Mouse (Mus musculus) layer of hippocampus, postnatal 25 days (tissue): ENCODE measurements around the gene Fhl3. TPM values are rescaled to one million over a fixed set of nuclear protein-coding genes. Genes with fewer than 3 reads are reported as not detected.
"Not testable (repeated sequence)": the region's sequence is repeated elsewhere in the genome, so short reads cannot be mapped to it uniquely, and the experiment has no call there.

Source experiments
- DNase-seq, 2 experiments: peaks; one replicate each; pipeline ENCODE4 v3.0.0; 2022; ENCODE audit warnings: mixed read lengths in 2 of 2, low spot score in 1 of 2; ENCODE audit errors: extremely low spot score in 1 of 2
- total RNA-seq, 2 experiments: library from RNA; stranded (reverse); gene quantifications; 2 replicates each; pipeline ENCODE4 v1.2.3; 2021

Fhl3 gene
- total RNA-seq, 2 experiments from 2014 or later: 2.3 to 2.8 TPM

- DNase-seq: no peak
These were observed 18.2 kb upstream of the Fhl3 start for GRCm38 (mm10) chr4:124682270-124682669.

GRCm38 (mm10) chr4:124683474-124683873, 17.0 kb upstream of the Fhl3 start:
- no peak for DNase-seq

DNA sequence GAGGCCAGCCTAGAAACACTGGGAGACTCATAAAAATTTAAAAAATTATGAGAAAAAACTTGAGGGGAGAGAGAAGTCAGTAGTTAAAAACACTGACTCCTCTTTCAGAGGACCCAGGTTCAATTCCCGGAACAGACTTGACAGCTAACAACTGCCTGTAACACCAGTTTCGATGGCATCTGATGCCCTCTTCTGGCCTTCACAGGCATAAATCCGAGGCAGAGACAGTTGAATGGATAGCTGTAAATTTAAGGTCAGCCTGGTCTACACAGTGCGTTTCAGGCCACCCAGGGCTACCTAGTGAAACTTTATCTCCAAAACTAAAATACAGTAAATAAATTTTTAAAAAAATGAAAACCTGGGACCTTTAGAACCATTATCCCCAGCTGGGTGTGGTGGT, 15.5 kb upstream of the Fhl3 start:
- DNase-seq: no peak

- no peak for DNase-seq
These were observed 15.0 kb upstream of the Fhl3 start for GRCm38 (mm10) chr4:124685453-124685852.

DNA sequence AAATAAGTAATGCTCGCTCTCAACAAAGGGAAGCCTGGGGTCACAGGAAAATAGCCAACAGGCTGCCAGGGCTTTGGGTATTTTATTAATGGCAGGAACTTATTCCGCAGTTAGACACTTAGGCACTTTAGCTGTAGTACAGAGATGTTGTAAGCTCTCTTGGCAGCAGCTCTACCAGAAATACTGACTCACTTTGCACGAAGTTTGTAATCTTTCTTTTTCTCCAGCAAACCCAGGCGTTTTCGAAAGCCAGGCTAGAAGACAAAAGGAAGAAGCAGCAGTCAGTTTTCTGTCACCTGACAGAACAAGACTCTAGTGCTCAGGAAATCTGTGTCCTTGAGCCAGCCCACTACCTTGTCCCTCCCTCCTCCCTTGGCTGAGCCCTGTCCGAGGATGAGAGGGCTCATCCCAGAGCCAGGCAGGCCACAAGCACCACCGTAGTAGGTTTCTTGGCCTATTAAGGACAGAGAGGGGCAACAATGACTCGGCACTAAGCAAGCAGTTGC, 14.6 kb upstream of the Fhl3 start:
- DNase-seq: no peak

- no peak for DNase-seq
These were observed 9.0 kb upstream of the Fhl3 start for GRCm38 (mm10) chr4:124691455-124691854.

GRCm38 (mm10) chr4:124692416-124692861, 8.1 kb upstream of the Fhl3 start:
- no peak for DNase-seq

DNA sequence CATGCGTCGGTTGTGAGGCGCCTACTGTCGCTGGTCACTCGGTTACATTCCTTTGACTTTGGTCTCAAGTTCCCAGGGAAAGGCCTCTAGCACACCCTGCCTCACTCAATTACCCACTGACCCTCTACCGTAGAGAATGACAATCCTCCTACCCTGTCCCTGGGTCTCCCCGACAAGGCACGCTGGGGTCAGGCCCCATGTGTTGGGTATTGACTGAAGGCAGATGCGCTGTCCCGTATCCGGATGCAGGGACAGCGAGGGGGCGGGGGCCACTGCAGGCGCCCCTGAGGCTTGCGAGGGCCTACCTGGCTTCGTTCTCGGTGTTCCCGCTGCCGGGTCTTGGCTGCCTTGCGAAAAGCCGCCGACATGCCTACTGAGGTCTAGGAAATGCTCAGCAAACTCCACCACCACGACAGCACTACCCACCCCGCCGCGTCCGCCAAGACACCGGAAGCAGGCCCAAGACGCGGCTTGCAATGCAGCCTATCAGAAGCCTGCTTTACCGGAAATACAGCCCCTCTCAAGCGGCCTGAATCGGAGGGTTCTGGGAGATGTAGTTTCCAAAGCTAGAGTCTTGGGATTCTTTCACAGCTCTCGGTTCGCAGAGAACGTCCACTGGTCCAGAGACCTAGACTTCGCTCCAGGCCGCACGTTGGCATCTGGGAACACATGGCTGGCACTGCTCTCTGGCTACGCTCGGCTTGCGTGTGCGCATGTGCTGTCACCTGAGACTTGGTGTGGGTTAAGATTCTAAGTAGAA, 7.2 kb upstream of the Fhl3 start, which contains the start of gene Utp11:
Gene Utp11, minus strand, starts transcription at position 466 of the 760 bp plus-strand sequence.
- peak; percentile 71 to 72 for DNase-seq

GRCm38 (mm10) chr4:124694572-124694971, 5.9 kb upstream of the Fhl3 start:
- DNase-seq: no peak

- no peak for DNase-seq
These were observed 4.5 kb upstream of the Fhl3 start for GRCm38 (mm10) chr4:124695786-124696516.

GRCm38 (mm10) chr4:124699791-124700190, 710 bp upstream of the Fhl3 start:
- DNase-seq: no peak

DNA sequence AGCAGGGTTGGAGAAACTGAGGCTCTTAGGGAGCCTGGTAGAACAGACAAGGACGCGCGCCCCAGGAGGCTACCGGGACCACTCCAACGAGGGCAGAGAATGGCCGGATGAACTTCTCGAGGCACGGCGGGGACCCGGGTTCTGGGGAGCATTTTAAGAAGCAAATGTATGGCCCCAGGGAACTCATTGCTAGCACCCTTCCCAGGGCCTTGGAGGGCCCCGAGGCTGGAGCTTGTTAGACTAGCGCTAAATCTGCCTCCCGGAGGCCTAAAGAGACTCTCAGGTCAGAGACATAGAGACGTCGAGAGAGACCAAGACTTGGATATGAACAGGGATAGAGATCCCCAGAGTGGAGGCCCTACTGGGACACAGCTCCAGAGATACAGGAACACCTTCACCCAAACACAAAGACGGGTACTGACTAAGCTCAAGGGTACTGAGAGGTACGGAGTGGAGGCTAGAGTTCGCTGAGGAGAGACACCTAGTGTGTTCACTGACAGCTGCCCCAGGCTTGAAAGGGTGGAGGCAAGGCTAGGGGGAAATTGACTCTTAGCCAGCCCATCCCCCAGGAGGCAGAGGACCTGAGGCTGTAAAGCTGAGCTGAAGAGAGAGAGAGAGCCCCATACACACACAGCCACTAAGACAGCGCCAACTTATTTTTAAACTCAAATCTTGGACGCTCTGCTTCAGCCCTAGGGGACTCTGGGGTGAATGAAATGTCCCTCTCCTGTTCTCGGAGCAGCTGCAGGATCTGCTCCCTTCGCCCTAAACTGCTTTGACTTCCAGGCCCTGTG, 748 bp downstream of the Fhl3 start:
- no peak for DNase-seq

GRCm38 (mm10) chr4:124701916-124702315, 1.4 kb downstream of the Fhl3 start:
- no peak for DNase-seq

- DNase-seq: no peak
These were observed 2.9 kb downstream of the Fhl3 start for GRCm38 (mm10) chr4:124703406-124703805.

DNA sequence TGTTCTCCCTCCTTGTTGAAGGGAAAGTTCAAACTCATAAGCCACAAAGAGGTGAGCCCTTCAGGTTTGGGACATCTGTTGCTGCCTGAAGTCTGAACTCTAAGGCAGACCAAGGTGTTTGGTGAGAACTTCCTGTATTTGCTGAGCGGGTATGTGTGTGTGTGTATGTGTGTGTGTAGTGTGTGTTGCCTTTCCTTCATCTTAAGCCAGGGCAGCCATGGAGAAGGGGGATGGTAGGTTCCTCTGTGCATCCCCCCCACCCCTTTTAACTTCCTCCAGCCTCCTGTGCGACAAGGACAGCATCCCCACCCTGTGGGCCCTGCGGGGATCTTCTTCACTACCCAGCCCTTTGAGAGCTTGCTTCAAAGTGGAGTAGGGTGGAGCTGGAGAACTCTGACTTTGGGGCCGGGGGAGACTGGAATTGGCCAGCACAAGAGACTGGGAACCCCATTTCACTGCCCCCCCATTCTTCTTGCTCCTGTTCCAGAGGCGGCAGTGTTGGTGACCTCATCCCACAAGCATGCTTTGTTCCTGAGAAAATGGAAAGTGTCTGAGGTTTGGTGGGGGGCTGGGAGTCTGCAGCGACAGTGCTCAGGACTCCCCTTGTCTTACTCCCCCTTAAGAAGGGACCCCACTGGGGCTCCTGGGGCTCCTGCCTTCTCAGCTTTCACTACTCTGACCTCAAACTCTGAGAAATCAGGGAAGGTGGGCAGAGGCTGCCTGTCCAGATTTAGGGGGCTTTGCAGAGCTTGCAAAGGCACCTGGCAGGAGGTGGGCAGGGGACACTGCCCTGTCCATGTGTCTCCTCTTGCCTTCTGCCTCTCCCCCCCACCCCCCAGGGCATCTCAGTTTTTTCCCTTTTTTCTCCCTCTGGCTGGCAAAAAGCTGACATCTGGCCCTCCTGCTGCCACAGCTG, 3.6 kb downstream of the Fhl3 start:
- no peak for DNase-seq

GRCm38 (mm10) chr4:124704797-124705474, 4.4 kb downstream of the Fhl3 start:
- DNase-seq: no peak

DNA sequence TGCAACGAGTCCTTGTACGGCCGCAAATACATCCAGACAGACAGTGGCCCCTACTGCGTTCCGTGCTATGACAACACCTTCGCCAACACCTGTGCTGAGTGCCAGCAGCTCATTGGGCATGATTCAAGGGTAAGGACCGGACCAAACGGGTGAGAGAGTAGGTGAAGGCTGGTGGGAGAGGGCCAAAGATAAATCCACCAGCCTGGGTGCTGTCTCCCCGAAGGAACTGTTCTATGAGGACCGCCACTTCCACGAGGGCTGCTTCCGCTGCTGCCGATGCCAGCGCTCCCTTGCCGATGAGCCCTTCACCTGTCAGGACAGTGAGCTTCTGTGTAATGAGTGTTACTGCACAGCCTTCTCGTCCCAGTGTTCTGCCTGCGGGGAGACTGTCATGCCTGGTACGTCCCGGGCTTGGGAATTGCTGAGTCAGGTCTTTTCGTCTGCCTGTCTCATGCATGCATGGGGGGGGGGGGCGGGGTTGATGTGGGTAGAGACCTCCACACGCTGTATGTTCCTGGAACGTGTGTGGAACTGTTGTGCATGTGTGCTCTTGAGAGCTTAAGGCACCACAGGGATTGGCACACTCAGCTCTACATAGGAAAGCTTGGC, 5.3 kb downstream of the Fhl3 start:
- no peak for DNase-seq

GRCm38 (mm10) chr4:124707381-124708199, 7.1 kb downstream of the Fhl3 start:
- DNase-seq: not testable (repeated sequence)
